Mouse (Mus musculus): ENCODE measurements around the gene Hoxd12. TPM values are rescaled to one million over a fixed set of nuclear protein-coding genes. Genes with fewer than 3 reads are reported as not detected.

Gene Hoxd12
- polyA plus RNA-seq, 1 experiment, result not detected

- TF ChIP-seq POLR2A (IDR thresholded peaks at IDR 0.05; ENCODE audit: low read depth, low read length), result no peak
- no peak for TF ChIP-seq CTCF (IDR thresholded peaks at IDR 0.05; ENCODE audit: extremely low read depth, insufficient read depth, insufficient read length, insufficient replicate concordance)
- peaks cover 44% of the 10 kb centered on the region for H3K27me3 ChIP-seq (ENCODE audit: control insufficient read depth, insufficient read depth, low read length)
- WGBS, result 40% methylated on average over 2 of the region's 2 CpGs
- peaks cover 4% of the 10 kb centered on the region for H3K4me1 ChIP-seq (ENCODE audit: control insufficient read depth, insufficient read depth, insufficient read length)
- DNase-seq (ENCODE audit: low read depth in 1 of 2, low spot score in 2 of 2), result no peak
- no peak overlapping the region for H3K27ac ChIP-seq (ENCODE audit: insufficient read depth, low read length)
- H3K4me3 ChIP-seq (ENCODE audit: extremely low read depth, insufficient read depth, insufficient read length), result no peak overlapping the region
- no peaks in the 10 kb centered on the region for H3K36me3 ChIP-seq (ENCODE audit: control insufficient read depth, insufficient read depth, low read length)
Observed at GRCm38 (mm10) chr2:74677106-74677505, 2.3 kb downstream of the Hoxd12 start.

GRCm38 (mm10) chr2:74678891-74679595 lies 4.2 kb downstream of the Hoxd12 start, which contains the start of gene Hoxd11:
Hoxd11 (plus strand) TSS chr2:74679557.
- Histone ChIP-seq H3K27me3 (ENCODE audit: control insufficient read depth, insufficient read depth, low read length) (peaks cover 48% of the 10 kb centered on the region), H3K27ac (ENCODE audit: insufficient read depth, low read length) (no peak within 1 kb of the TSS), H3K36me3 (ENCODE audit: control insufficient read depth, insufficient read depth, low read length) (no peaks in the 10 kb centered on the region), H3K4me1 (ENCODE audit: control insufficient read depth, insufficient read depth, insufficient read length) (peaks cover 5% of the 10 kb centered on the region), H3K4me3 (ENCODE audit: extremely low read depth, insufficient read depth, insufficient read length) (no peak within 1 kb of the TSS)
- DNase-seq (ENCODE audit: low read depth in 1 of 2, low spot score in 2 of 2), result no peak
- 4% methylated on average over 15 of the region's 15 CpGs for WGBS
- TF ChIP-seq CTCF (IDR thresholded peaks at IDR 0.05; ENCODE audit: extremely low read depth, insufficient read depth, insufficient read length, insufficient replicate concordance) (no peak), POLR2A (IDR thresholded peaks at IDR 0.05; ENCODE audit: low read depth, low read length) (no peak)

GRCm38 (mm10) chr2:74679596-74679971 lies 4.8 kb downstream of the Hoxd12 start:
- H3K27ac ChIP-seq (ENCODE audit: insufficient read depth, low read length), result no peak overlapping the region
- no peaks in the 10 kb centered on the region for H3K36me3 ChIP-seq (ENCODE audit: control insufficient read depth, insufficient read depth, low read length)
- WGBS, result 4% methylated on average over 26 of the region's 26 CpGs
- TF ChIP-seq POLR2A (IDR thresholded peaks at IDR 0.05; ENCODE audit: low read depth, low read length) (no peak), CTCF (IDR thresholded peaks at IDR 0.05; ENCODE audit: extremely low read depth, insufficient read depth, insufficient read length, insufficient replicate concordance) (no peak)
- H3K4me1 ChIP-seq (ENCODE audit: control insufficient read depth, insufficient read depth, insufficient read length), result peaks cover 5% of the 10 kb centered on the region
- no peak overlapping the region for H3K4me3 ChIP-seq (ENCODE audit: extremely low read depth, insufficient read depth, insufficient read length)
- no peak for DNase-seq (ENCODE audit: low read depth in 1 of 2, low spot score in 2 of 2)
- peaks cover 48% of the 10 kb centered on the region for H3K27me3 ChIP-seq (ENCODE audit: control insufficient read depth, insufficient read depth, low read length)

- DNase-seq (ENCODE audit: low read depth in 1 of 2, low spot score in 2 of 2), result no peak
- peaks cover 47% of the 10 kb centered on the region for H3K27me3 ChIP-seq (ENCODE audit: control insufficient read depth, insufficient read depth, low read length)
- no peaks in the 10 kb centered on the region for H3K36me3 ChIP-seq (ENCODE audit: control insufficient read depth, insufficient read depth, low read length)
Observed at GRCm38 (mm10) chr2:74679980-74680379, 5.2 kb downstream of the Hoxd12 start.

GRCm38 (mm10) chr2:74680561-74681398 lies 6.0 kb downstream of the Hoxd12 start:
- WGBS, result 8% methylated on average over 21 of the region's 21 CpGs
- H3K4me3 ChIP-seq (ENCODE audit: extremely low read depth, insufficient read depth, insufficient read length), result no peak overlapping the region
- TF ChIP-seq POLR2A (IDR thresholded peaks at IDR 0.05; ENCODE audit: low read depth, low read length), result no peak
- no peak for TF ChIP-seq CTCF (IDR thresholded peaks at IDR 0.05; ENCODE audit: extremely low read depth, insufficient read depth, insufficient read length, insufficient replicate concordance)
- no peak overlapping the region for H3K27ac ChIP-seq (ENCODE audit: insufficient read depth, low read length)
- peaks cover 40% of the 10 kb centered on the region for H3K27me3 ChIP-seq (ENCODE audit: control insufficient read depth, insufficient read depth, low read length)
- DNase-seq (ENCODE audit: low read depth in 1 of 2, low spot score in 2 of 2), result no peak
- no peaks in the 10 kb centered on the region for H3K36me3 ChIP-seq (ENCODE audit: control insufficient read depth, insufficient read depth, low read length)
- peaks cover 5% of the 10 kb centered on the region for H3K4me1 ChIP-seq (ENCODE audit: control insufficient read depth, insufficient read depth, insufficient read length)

More at GRCm38 (mm10) chr2:74679980-74680379, 5.2 kb downstream of the Hoxd12 start:
- H3K4me1 ChIP-seq (ENCODE audit: control insufficient read depth, insufficient read depth, insufficient read length), result peaks cover 5% of the 10 kb centered on the region
- no peak overlapping the region for H3K27ac ChIP-seq (ENCODE audit: insufficient read depth, low read length)
- no peak overlapping the region for H3K4me3 ChIP-seq (ENCODE audit: extremely low read depth, insufficient read depth, insufficient read length)
- TF ChIP-seq POLR2A (IDR thresholded peaks at IDR 0.05; ENCODE audit: low read depth, low read length) (no peak), CTCF (IDR thresholded peaks at IDR 0.05; ENCODE audit: extremely low read depth, insufficient read depth, insufficient read length, insufficient replicate concordance) (no peak)
- WGBS, result 3% methylated on average over 23 of the region's 23 CpGs

GRCm38 (mm10) chr2:74681594-74682531 lies 7.0 kb downstream of the Hoxd12 start:
- whole genome bisulfite sequencing, result 4% methylated on average over 78 of the region's 78 CpGs
- no peak for DNase-seq (ENCODE audit: low read depth in 1 of 2, low spot score in 2 of 2)
- Histone ChIP-seq H3K4me3 (ENCODE audit: extremely low read depth, insufficient read depth, insufficient read length) (no peak overlapping the region), H3K4me1 (ENCODE audit: control insufficient read depth, insufficient read depth, insufficient read length) (peaks cover 5% of the 10 kb centered on the region), H3K27ac (ENCODE audit: insufficient read depth, low read length) (no peak overlapping the region), H3K27me3 (ENCODE audit: control insufficient read depth, insufficient read depth, low read length) (peaks cover 43% of the 10 kb centered on the region), H3K36me3 (ENCODE audit: control insufficient read depth, insufficient read depth, low read length) (no peaks in the 10 kb centered on the region)
- TF ChIP-seq CTCF (IDR thresholded peaks at IDR 0.05; ENCODE audit: extremely low read depth, insufficient read depth, insufficient read length, insufficient replicate concordance), result no peak
- TF ChIP-seq POLR2A (IDR thresholded peaks at IDR 0.05; ENCODE audit: low read depth, low read length), result no peak
